Mouse (Mus musculus): Measurements from ENCODE around the gene Clec18a. TPM values are rescaled to one million over a fixed set of nuclear protein-coding genes. Genes with fewer than 3 reads are reported as not detected.
"Not testable (repeated sequence)": the region's sequence is repeated elsewhere in the genome, so short reads cannot be mapped to it uniquely, and the experiment has no call there.

Clec18a gene
- total and polyA plus RNA-seq, 2 experiments from 2014 or later, result 0.58 TPM; not detected in 1

DNA sequence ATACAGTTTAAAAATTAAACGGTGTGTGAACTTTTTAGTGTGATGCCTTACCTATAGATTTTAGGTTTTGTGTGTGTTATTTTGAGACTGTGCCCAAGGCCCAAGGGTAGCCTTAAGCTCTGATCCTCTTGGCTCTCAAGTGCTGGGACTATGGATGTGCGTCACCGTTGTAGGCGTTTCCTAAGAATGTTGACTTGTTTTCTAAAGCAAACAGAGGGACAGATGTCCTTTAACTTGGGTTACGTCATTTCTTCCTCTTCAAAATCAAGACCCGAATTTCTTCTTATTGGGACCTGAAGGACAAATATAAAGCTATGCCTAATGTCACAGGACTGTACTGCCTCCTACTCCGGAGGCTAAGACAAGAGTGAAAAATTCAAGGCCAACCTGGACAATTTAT, 59.3 kb downstream of the Clec18a start, which contains the start of gene Aars:
Gene Aars (plus strand): TSS at position 229 of the 400 bp plus-strand sequence.
- Histone ChIP-seq H3K4me2 (ENCODE audit: low read depth, low read length) (peak within 1 kb of the TSS; percentile 69), H3K4me3 (ENCODE audit: low read length) (peak within 1 kb of the TSS; percentile 85), H3K9ac (replicated peaks; ENCODE audit: low read length) (peak within 1 kb of the TSS; percentile 91), H3K9me3 (ENCODE audit: low read length) (no peaks in the 10 kb centered on the region), H3K27me3 (ENCODE audit: insufficient read depth, low read length) (no peaks in the 10 kb centered on the region), H3K36me3 (ENCODE audit: insufficient read depth, low read length) (peaks cover 16% of the 10 kb centered on the region), H3K4me1 (ENCODE audit: insufficient read depth, low read length) (no peaks in the 10 kb centered on the region; the same call in 1 of the 2 replicates), H3K27ac (peak within 1 kb of the TSS; percentile 93)
- DNase-seq (ENCODE audit: low spot score) (no peak), ATAC-seq (no peak)
- TF ChIP-seq CTCF (IDR thresholded peaks at IDR 0.05; ENCODE audit: low read depth), result no peak
- 97% methylated on average over 7 of the region's 7 CpGs for WGBS

DNA sequence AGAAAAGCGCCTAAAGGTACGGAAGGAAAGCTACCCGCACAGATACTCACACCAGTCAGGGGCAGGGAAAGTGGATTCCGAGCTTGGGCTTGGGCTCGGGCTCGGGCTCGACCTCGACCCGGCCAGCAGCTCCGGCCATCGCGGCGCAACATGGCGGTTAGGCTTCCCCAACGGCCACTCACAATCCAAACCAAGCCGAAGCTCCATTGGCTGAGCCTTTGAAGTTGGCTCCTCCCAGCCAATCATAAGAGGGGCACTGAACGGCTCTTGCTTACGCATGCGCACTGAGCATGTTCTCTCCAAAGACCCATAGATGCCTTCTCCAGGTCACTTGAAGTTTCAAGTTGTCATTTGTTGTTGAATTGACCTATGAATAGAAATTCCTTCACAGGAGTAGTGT, 60.7 kb downstream of the Clec18a start, which contains the start of gene Ddx19b:
Gene Ddx19b (minus strand): TSS at position 180 of the 400 bp plus-strand sequence.
- Histone ChIP-seq H3K27me3 (ENCODE audit: insufficient read depth, low read length) (no peaks in the 10 kb centered on the region), H3K9me3 (ENCODE audit: low read length) (no peaks in the 10 kb centered on the region), H3K36me3 (ENCODE audit: insufficient read depth, low read length) (peaks cover 10% of the 10 kb centered on the region; the same call in 1 of the 2 replicates), H3K9ac (replicated peaks; ENCODE audit: low read length) (no peak within 1 kb of the TSS), H3K4me2 (ENCODE audit: low read depth, low read length) (no peak within 1 kb of the TSS), H3K27ac (no peak within 1 kb of the TSS), H3K4me1 (ENCODE audit: insufficient read depth, low read length) (no peaks in the 10 kb centered on the region; the same call in 1 of the 2 replicates), H3K4me3 (ENCODE audit: low read length) (no peak within 1 kb of the TSS)
- 96% methylated on average over 19 of the region's 19 CpGs for WGBS
- ATAC-seq (no peak), DNase-seq (ENCODE audit: low spot score) (no peak)
- TF ChIP-seq CTCF (IDR thresholded peaks at IDR 0.05; ENCODE audit: low read depth), result no peak

DNA sequence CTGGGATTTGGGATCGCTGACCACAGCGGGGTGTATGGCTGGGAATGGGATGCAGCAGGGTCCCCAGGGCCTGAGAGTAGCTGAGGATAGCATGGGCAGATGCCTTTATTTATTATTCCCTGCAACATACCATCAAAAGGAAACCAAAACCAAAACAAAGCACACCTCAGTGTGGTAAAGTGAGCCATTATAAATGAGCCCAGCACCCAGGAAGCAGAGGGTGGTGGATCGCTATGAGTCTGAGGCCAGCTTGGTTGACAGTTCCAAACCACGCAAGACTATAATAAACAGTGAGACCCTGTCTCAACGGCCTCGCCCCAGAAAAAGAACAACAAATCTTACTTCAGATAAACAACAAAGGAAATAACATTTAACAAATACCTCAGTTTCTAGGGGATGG, 62.2 kb downstream of the Clec18a start:
- H3K4me1 ChIP-seq (ENCODE audit: insufficient read depth, low read length), result no peaks in the 10 kb centered on the region
- H3K36me3 ChIP-seq (ENCODE audit: insufficient read depth, low read length), result no peaks in the 10 kb centered on the region
- H3K27me3 ChIP-seq (ENCODE audit: insufficient read depth, low read length), result no peaks in the 10 kb centered on the region
- H3K27ac ChIP-seq, result no peak overlapping the region
- no peak overlapping the region for H3K4me3 ChIP-seq (ENCODE audit: low read length)
- ATAC-seq, result no peak
- no peak overlapping the region for H3K4me2 ChIP-seq (ENCODE audit: low read depth, low read length)
- no peaks in the 10 kb centered on the region for H3K9me3 ChIP-seq (ENCODE audit: low read length)
- no peak for DNase-seq (ENCODE audit: low spot score)
- no peak overlapping the region for H3K9ac ChIP-seq (replicated peaks; ENCODE audit: low read length)
- TF ChIP-seq CTCF (IDR thresholded peaks at IDR 0.05; ENCODE audit: low read depth), result no peak
- 80% methylated on average over 6 of the region's 6 CpGs for WGBS

DNA sequence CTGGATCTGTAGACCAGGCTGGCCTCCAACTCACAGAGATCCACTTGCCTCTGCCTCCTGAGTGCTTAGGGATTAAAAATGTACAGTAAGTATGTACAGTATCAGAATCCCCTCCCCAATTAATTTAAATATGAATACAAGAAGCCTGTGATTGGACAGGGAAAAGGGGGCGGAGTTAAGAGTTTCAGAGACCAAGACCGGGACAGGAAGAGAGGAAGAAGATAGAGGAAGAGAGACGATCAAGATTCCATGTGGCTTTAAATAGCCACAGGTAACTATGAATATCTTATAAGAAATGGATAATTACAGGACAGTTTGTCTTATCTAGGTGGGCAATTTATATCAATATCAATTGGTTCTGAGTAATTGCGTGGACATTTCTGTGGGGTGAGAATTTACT, 62.6 kb downstream of the Clec18a start:
- DNase-seq (ENCODE audit: low spot score) (no peak), ATAC-seq (no peak)
- TF ChIP-seq CTCF (IDR thresholded peaks at IDR 0.05; ENCODE audit: low read depth), result no peak
- no peak overlapping the region for H3K9ac ChIP-seq (replicated peaks; ENCODE audit: low read length)
- H3K4me3 ChIP-seq (ENCODE audit: low read length), result no peak overlapping the region
- no peaks in the 10 kb centered on the region for H3K4me1 ChIP-seq (ENCODE audit: insufficient read depth, low read length)
- no peak overlapping the region for H3K4me2 ChIP-seq (ENCODE audit: low read depth, low read length)
- no peak overlapping the region for H3K27ac ChIP-seq
- no peaks in the 10 kb centered on the region for H3K9me3 ChIP-seq (ENCODE audit: low read length)
- no peaks in the 10 kb centered on the region for H3K27me3 ChIP-seq (ENCODE audit: insufficient read depth, low read length)
- H3K36me3 ChIP-seq (ENCODE audit: insufficient read depth, low read length), result no peaks in the 10 kb centered on the region
- WGBS, result 64% methylated on average over 4 of the region's 4 CpGs

DNA sequence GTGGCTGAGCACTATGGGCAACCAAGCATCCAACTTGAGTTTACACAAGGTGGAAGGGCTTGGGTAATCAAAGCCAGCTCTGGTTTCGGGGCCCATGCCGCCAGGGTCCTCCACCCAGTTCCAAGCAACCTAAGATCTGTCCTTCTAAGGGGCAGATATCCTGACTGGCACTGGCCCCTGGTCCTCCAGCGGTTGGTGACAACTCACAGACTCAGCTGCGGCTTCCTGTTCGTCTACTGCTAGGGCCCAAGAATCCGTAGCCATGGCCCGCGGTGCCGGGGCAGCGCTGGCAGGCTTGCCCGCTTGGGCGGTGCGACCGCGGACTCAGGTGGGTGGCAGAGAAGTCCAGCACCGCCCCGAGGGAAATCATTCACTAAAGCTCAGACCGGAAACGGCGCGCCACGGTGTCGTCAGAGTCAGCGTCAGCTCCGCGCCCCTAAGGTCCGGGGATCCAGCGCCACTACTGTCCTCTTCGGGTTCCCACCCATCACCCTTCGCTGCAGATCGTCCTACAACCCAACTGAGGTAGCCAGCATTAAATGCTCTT, 64.8 kb downstream of the Clec18a start:
- WGBS, result under 1% methylated on average over 31 of the region's 31 CpGs
- Histone ChIP-seq H3K27me3 (ENCODE audit: insufficient read depth, low read length) (no peaks in the 10 kb centered on the region), H3K4me3 (ENCODE audit: low read length) (peak overlapping the region; percentile 70), H3K9ac (replicated peaks; ENCODE audit: low read length) (peak overlapping the region; percentile 76), H3K4me1 (ENCODE audit: insufficient read depth, low read length) (no peaks in the 10 kb centered on the region), H3K27ac (peak overlapping the region; percentile 71), H3K4me2 (ENCODE audit: low read depth, low read length) (peak overlapping the region; percentile 67), H3K36me3 (ENCODE audit: insufficient read depth, low read length) (no peaks in the 10 kb centered on the region), H3K9me3 (ENCODE audit: low read length) (no peaks in the 10 kb centered on the region)
- DNase-seq (ENCODE audit: low spot score) (peak; percentile 95), ATAC-seq (peak; percentile 97)
- 0 out of 2 replicates have a peak, but pooled peaks have one; percentile 4 for TF ChIP-seq CTCF (IDR thresholded peaks at IDR 0.05; ENCODE audit: low read depth)

DNA sequence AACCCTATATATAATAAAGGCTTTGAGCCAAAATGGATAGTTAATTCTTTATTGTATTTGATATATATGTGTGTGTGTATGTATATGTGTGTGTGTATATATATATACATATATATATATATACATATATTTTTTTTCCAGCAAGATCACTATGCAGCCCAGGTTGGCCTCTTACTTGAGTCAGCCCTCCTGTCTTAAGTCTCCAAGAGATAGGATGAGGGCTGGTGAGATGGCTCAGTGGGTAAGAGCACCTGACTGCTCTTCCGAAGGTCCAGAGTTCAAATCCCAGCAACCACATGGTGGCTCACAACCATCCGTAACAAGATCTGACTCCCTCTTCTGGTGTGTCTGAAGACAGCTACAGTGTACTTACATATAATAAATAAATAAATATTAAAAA, 65.6 kb downstream of the Clec18a start:
- H3K27ac ChIP-seq; H3K9me3 ChIP-seq (ENCODE audit: low read length); H3K9ac ChIP-seq (replicated peaks; ENCODE audit: low read length); H3K4me3 ChIP-seq (ENCODE audit: low read length); H3K27me3 ChIP-seq (ENCODE audit: insufficient read depth, low read length); H3K4me1 ChIP-seq (ENCODE audit: insufficient read depth, low read length); ATAC-seq; H3K36me3 ChIP-seq (ENCODE audit: insufficient read depth, low read length); DNase-seq (ENCODE audit: low spot score): not testable (repeated sequence)
- whole genome bisulfite sequencing, result 91% methylated on average over 1 of the region's 2 CpGs
- peak overlapping the region; percentile 67; the same call in 1 of the 2 replicates for H3K4me2 ChIP-seq (ENCODE audit: low read depth, low read length)

DNA sequence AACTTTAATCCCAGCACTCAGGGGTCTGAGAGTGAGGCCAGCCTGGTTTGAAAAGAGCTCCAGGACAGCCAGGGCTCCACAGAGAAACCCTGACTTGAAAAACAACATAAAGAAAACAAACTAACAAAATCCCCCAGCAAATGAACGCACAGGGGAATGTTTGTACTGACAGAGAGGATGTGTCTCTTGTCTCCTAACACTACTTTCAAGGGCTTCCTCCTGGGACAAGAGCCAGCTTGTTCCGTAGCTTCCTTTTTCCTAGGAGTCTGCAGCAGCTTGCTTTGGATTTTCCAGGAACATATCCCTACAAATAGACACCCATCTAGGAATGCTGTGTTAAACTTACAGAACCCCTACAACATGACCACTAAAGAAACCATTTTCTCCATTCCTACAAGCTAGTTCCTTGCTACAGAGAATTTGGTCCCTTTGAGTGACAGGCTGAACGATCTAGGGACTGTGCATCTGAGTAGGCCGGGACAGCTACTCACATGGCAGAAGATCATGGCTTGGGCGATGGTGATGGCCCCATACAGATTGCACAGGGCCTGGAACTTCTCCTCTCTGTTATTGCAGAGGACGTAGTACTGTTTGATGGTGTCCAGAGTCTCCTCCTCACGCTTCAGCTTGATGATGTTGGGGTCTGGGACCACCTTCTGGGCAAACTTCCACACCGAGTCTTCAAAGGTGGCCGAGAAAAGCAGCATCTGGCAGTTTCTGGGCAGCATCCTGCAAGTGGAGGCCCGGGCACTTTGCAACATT, 81.8 kb downstream of the Clec18a start:
- not testable (repeated sequence) for H3K9ac ChIP-seq (replicated peaks; ENCODE audit: low read length); H3K4me3 ChIP-seq (ENCODE audit: low read length); H3K4me2 ChIP-seq (ENCODE audit: low read depth, low read length); H3K9me3 ChIP-seq (ENCODE audit: low read length); H3K27ac ChIP-seq; H3K4me1 ChIP-seq (ENCODE audit: insufficient read depth, low read length); ATAC-seq; H3K27me3 ChIP-seq (ENCODE audit: insufficient read depth, low read length); DNase-seq (ENCODE audit: low spot score)
- H3K36me3 ChIP-seq (ENCODE audit: insufficient read depth, low read length), result peaks cover 29% of the 10 kb centered on the region
- 92% methylated on average over 8 of the region's 10 CpGs for whole genome bisulfite sequencing

Small RNAs within 50 kb of the gene (microRNA-seq; reads per million reads assigned to microRNA genes)
- 0 reads per million in 2 experiments for gene Gm24103
- gene Mir3473d, result 0.18 to 0.36 reads per million in 2 experiments

Other genes starting within 250 kb of the Clec18a start
- gene Cog4, start 245.8 kb downstream of the Clec18a start, total RNA-seq (2014; rRNA removed), result 39.5 and 51.9 TPM in 2 replicates
- 51.4 and 51.6 TPM in 2 replicates for gene Cog4, start 245.8 kb downstream of the Clec18a start, polyA plus RNA-seq (2015; fragmentation: Nextera tagmentation; extraction: Ambion mirVana)
- gene Sf3b3, start 245.6 kb downstream of the Clec18a start, total RNA-seq (2014; rRNA removed), result 82.5 and 83.1 TPM in 2 replicates
- 60.6 and 64.6 TPM in 2 replicates for gene Sf3b3, start 245.6 kb downstream of the Clec18a start, polyA plus RNA-seq (2015; fragmentation: Nextera tagmentation; extraction: Ambion mirVana)
- 11.0 and 17.9 TPM in 2 replicates for gene Fuk, start 189.9 kb downstream of the Clec18a start, total RNA-seq (2014; rRNA removed)
- 5.3 and 5.8 TPM in 2 replicates for gene Fuk, start 189.9 kb downstream of the Clec18a start, polyA plus RNA-seq (2015; fragmentation: Nextera tagmentation; extraction: Ambion mirVana)
- 32.2 and 39.6 TPM in 2 replicates for gene St3gal2, start 172.5 kb downstream of the Clec18a start, total RNA-seq (2014; rRNA removed)
- 19.9 and 20.2 TPM in 2 replicates for gene St3gal2, start 172.5 kb downstream of the Clec18a start, polyA plus RNA-seq (2015; fragmentation: Nextera tagmentation; extraction: Ambion mirVana)
- gene Ddx19a, start 94.6 kb downstream of the Clec18a start, total RNA-seq (2014; rRNA removed), result 30.9 and 35.1 TPM in 2 replicates
- gene Ddx19a, start 94.6 kb downstream of the Clec18a start, polyA plus RNA-seq (2015; fragmentation: Nextera tagmentation; extraction: Ambion mirVana), result 10.8 and 10.9 TPM in 2 replicates
- gene Ddx19b, start 60.7 kb downstream of the Clec18a start, total RNA-seq (2014; rRNA removed), result 12.8 and 13.1 TPM in 2 replicates
- 5.4 and 5.8 TPM in 2 replicates for gene Ddx19b, start 60.7 kb downstream of the Clec18a start, polyA plus RNA-seq (2015; fragmentation: Nextera tagmentation; extraction: Ambion mirVana)
- gene Aars, start 59.3 kb downstream of the Clec18a start, total RNA-seq (2014; rRNA removed), result 97.9 and 99.5 TPM in 2 replicates
- 74.3 and 82.2 TPM in 2 replicates for gene Aars, start 59.3 kb downstream of the Clec18a start, polyA plus RNA-seq (2015; fragmentation: Nextera tagmentation; extraction: Ambion mirVana)
- gene Exosc6, start 36.1 kb downstream of the Clec18a start, total RNA-seq (2014; rRNA removed), result 11.8 TPM in 1 of 2 replicates, not detected in the other
- gene Exosc6, start 36.1 kb downstream of the Clec18a start, polyA plus RNA-seq (2015; fragmentation: Nextera tagmentation; extraction: Ambion mirVana), result not detected in 2 replicates
- gene Pdpr, start 2.2 kb upstream of the Clec18a start, total RNA-seq (2014; rRNA removed), result 29.6 and 34.0 TPM in 2 replicates
- 10.3 and 10.7 TPM in 2 replicates for gene Pdpr, start 2.2 kb upstream of the Clec18a start, polyA plus RNA-seq (2015; fragmentation: Nextera tagmentation; extraction: Ambion mirVana)
- gene Glg1, start 166.8 kb upstream of the Clec18a start, total RNA-seq (2014; rRNA removed), result 37.4 and 42.7 TPM in 2 replicates
- gene Glg1, start 166.8 kb upstream of the Clec18a start, polyA plus RNA-seq (2015; fragmentation: Nextera tagmentation; extraction: Ambion mirVana), result 50.1 and 53.8 TPM in 2 replicates
- gene Rfwd3, start 207.8 kb upstream of the Clec18a start, total RNA-seq (2014; rRNA removed), result 21.6 and 26.6 TPM in 2 replicates
- 14.8 and 15.4 TPM in 2 replicates for gene Rfwd3, start 207.8 kb upstream of the Clec18a start, polyA plus RNA-seq (2015; fragmentation: Nextera tagmentation; extraction: Ambion mirVana)
- 0.63 TPM in 1 of 2 replicates, not detected in the other for gene Mlkl, start 245.8 kb upstream of the Clec18a start, total RNA-seq (2014; rRNA removed)
- gene Mlkl, start 245.8 kb upstream of the Clec18a start, polyA plus RNA-seq (2015; fragmentation: Nextera tagmentation; extraction: Ambion mirVana), result 0.60 and 0.63 TPM in 2 replicates

All from hindbrain, postnatal 0 days (tissue).